Mouse (Mus musculus) stomach, embryonic 15.5 days (tissue): ENCODE measurements around the gene Gm37240. TPM values are rescaled to one million over a fixed set of nuclear protein-coding genes. Genes with fewer than 3 reads are reported as not detected.
"Not testable (repeated sequence)": the region's sequence is repeated elsewhere in the genome, so short reads cannot be mapped to it uniquely, and the experiment has no call there.

Source experiments
- ATAC-seq: fragments of 200-750 bp; cut with Nextera tagmentation; 2 replicates; pipeline ENCODE4 v1.8.0; 2017; ENCODE audit warnings: low read depth, moderate number of reproducible peaks, moderate TSS enrichment; ENCODE audit not compliant: insufficient read depth, low FRiP score
- H3K27ac ChIP-seq: fragments of 300-500 bp; sonication (generic); 2 replicates; pipeline ENCODE4 v1.5.1; 2015; ENCODE audit warnings: mild to moderate bottlenecking, inconsistent platforms
- H3K27me3 ChIP-seq: fragments of 300-500 bp; sonication (generic); replicated peaks from 2 replicates; pipeline ENCODE4 v1.6.1; 2015; ENCODE audit warnings: inconsistent platforms
- H3K36me3 ChIP-seq: fragments of 300-500 bp; sonication (generic); 2 replicates; pipeline ENCODE4 v1.6.1; 2015; ENCODE audit warnings: inconsistent platforms
- H3K4me1 ChIP-seq: fragments of 300-500 bp; sonication (generic); 2 replicates; pipeline ENCODE4 v1.6.1; 2015; ENCODE audit warnings: inconsistent platforms
- H3K4me2 ChIP-seq: fragments of 300-500 bp; sonication (generic); 2 replicates; pipeline ENCODE4 v1.6.1; 2015; ENCODE audit warnings: mild to moderate bottlenecking, inconsistent platforms
- H3K4me3 ChIP-seq: fragments of 300-500 bp; sonication (generic); replicated peaks from 2 replicates; pipeline ENCODE4 v1.5.1; 2015; ENCODE audit warnings: inconsistent platforms
- H3K9ac ChIP-seq: fragments of 300-500 bp; sonication (generic); 2 replicates; pipeline ENCODE4 v1.6.1; 2015; ENCODE audit warnings: inconsistent platforms
- H3K9me3 ChIP-seq: fragments of 300-500 bp; sonication (generic); 2 replicates; pipeline ENCODE4 v1.6.1; 2016; ENCODE audit warnings: inconsistent platforms
- whole genome bisulfite sequencing: fragments of 180-500 bp; shearing (Covaris S2); methylation state at CpG from one replicate; pipeline ENCODE4 v1.1.7; 2015; 5-methylcytosine and 5-hydroxymethylcytosine counted together
- polyA plus RNA-seq: library from polyadenylated mRNA; unstranded; fragments of >200 nt; fragmentation: Nextera tagmentation; extraction: Ambion mirVana; gene quantifications from 2 replicates; pipeline ENCODE4 v1.2.1, GENCODE M21; 2015

Gm37240 gene
- polyA plus RNA-seq, 1 experiment from 2014 or later: 8.6 TPM

DNA sequence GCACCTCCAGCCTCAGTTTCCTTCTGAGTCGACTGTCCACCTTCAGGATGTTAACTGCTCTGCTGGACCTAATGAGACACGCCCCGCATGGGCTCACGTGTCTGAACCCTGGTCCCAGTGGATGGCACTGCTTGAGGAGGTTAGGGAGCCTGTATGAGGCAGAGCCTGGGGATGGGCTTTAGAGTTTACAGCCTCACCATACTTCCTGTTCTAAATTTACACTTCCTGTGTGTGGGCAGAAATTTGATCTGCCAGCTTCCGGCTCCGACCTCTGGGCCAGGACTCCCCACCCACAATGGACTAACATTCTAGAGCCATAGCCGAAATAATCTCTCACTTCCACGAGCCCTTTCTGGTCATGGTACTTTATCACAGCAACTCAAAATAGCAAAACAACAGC is 1340.1 kb downstream of the Gm37240 start:
- Histone ChIP-seq H3K27me3 (no peaks in the 10 kb centered on the region), H3K4me2 (no peak overlapping the region), H3K27ac (no peak overlapping the region), H3K4me3 (no peak overlapping the region), H3K4me1 (no peaks in the 10 kb centered on the region), H3K9ac (no peak overlapping the region), H3K36me3 (no peaks in the 10 kb centered on the region), H3K9me3 (no peaks in the 10 kb centered on the region)
- ATAC-seq: no peak
- WGBS: 69% methylated on average over 8 of the region's 8 CpGs

- H3K4me3 ChIP-seq, H3K36me3 ChIP-seq, H3K9me3 ChIP-seq, H3K4me1 ChIP-seq, H3K27ac ChIP-seq, H3K27me3 ChIP-seq, H3K9ac ChIP-seq, ATAC-seq, H3K4me2 ChIP-seq: not testable (repeated sequence)
- WGBS: 17% methylated on average over 3 of the region's 3 CpGs
These were observed 1344.9 kb downstream of the Gm37240 start for GRCm38 (mm10) chr3:84542450-84542849.

GRCm38 (mm10) chr3:84541881-84542280 is 1345.4 kb downstream of the Gm37240 start:
- 75% methylated on average over 1 of the region's 1 CpGs for WGBS
- Histone ChIP-seq H3K9me3 (no peaks in the 10 kb centered on the region), H3K4me1 (no peaks in the 10 kb centered on the region), H3K36me3 (no peaks in the 10 kb centered on the region), H3K27ac (no peak overlapping the region), H3K4me2 (no peak overlapping the region), H3K4me3 (no peak overlapping the region), H3K27me3 (no peaks in the 10 kb centered on the region), H3K9ac (no peak overlapping the region)
- ATAC-seq: no peak

DNA sequence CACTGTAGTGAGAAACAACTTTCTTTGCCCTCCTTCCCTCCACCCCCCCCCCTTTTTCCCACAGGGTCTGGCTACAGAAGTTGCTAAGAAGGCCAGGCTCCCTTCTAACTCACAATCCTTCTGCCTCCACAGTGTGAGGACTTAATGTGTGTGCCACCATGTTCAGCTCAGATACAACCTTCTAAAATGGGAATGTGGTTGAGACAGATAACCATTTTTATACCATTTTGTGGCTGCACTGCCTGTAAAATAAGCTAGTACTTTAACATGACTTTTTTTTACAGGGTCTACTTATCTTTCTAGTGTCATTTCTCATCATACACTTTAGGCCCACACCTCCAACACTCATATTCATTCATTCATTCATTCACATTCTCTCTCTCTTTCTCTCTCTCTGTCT is 1346.7 kb downstream of the Gm37240 start:
- Histone ChIP-seq H3K4me3 (no peak overlapping the region), H3K27ac (no peak overlapping the region), H3K4me2 (no peak overlapping the region), H3K27me3 (no peaks in the 10 kb centered on the region), H3K4me1 (no peaks in the 10 kb centered on the region), H3K9me3 (no peaks in the 10 kb centered on the region), H3K9ac (no peak overlapping the region), H3K36me3 (no peaks in the 10 kb centered on the region)
- ATAC-seq: no peak

DNA sequence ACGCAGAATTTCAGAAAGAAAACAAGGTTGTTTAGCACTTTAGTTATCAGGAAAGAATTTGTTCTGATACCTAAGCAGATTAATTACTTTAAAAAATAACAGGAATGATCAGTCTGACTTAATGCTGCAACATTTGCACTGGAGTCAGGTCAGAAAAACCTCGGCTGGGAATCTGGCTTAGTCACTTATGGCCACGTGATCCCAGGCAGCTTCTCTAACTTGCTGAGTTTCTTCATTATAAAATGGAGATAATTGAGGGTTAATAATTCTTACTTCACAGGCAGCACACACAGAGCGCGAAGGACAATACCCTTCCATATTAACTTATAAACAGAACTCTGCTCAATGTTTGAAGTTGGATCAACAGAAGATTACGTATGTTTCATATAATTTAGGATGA is 1350.3 kb downstream of the Gm37240 start:
- Histone ChIP-seq H3K27ac (no peak overlapping the region), H3K4me1 (no peaks in the 10 kb centered on the region), H3K4me2 (no peak overlapping the region), H3K27me3 (no peaks in the 10 kb centered on the region), H3K9ac (no peak overlapping the region), H3K36me3 (no peaks in the 10 kb centered on the region), H3K9me3 (no peaks in the 10 kb centered on the region), H3K4me3 (no peak overlapping the region)
- no peak for ATAC-seq
- 49% methylated on average over 6 of the region's 6 CpGs for WGBS

DNA sequence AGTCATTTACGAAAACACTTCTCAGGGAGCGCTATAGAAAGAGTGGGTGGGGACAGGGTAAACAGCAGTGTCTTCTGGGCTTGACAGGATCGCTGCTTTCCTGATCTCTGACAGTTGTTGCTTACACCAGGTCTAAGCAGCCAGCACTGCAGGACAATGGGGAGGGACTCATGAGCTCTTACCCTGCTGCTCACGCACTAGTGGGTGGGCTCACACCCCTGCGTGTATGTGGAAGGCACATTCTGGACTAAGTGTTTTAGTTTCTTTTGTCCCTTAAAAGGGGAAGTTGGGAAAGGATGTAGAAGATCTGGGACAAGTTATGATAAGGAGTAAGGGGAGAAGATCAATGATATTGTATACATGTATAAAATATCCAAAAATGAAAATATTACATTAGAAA is 1354.1 kb downstream of the Gm37240 start:
- Histone ChIP-seq H3K4me3 (no peak overlapping the region), H3K27ac (no peak overlapping the region), H3K9me3 (no peaks in the 10 kb centered on the region), H3K27me3 (no peaks in the 10 kb centered on the region), H3K9ac (no peak overlapping the region), H3K36me3 (no peaks in the 10 kb centered on the region), H3K4me2 (no peak overlapping the region), H3K4me1 (0 out of 2 replicates have a peak, but pooled peaks cover 2% of the 10 kb centered on the region)
- ATAC-seq: no peak
- 63% methylated on average over 5 of the region's 5 CpGs for WGBS

DNA sequence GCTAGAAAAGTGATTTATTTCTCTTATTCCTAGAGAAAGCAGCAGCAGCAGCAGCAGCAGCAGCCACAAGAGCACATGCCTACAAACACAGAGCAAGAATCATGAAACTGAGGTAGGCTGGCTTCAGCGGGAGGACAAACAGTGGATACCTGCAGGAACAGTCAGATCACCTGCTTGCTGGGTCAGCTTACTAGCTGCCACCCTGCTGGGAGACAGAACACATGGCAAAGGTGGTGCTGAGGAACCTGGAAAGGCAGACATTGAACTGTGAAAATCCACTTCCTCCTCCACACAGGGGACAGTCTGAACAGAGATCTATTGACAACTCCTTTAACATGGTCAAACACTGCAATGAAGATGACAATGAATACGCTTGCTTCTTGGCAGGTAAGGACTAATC is 1358.3 kb downstream of the Gm37240 start:
- Histone ChIP-seq H3K9me3 (no peaks in the 10 kb centered on the region), H3K27me3 (no peaks in the 10 kb centered on the region), H3K27ac (no peak overlapping the region), H3K9ac (no peak overlapping the region), H3K36me3 (no peaks in the 10 kb centered on the region), H3K4me1 (0 out of 2 replicates have a peak, but pooled peaks cover 2% of the 10 kb centered on the region), H3K4me2 (no peak overlapping the region), H3K4me3 (no peak overlapping the region)
- no peak for ATAC-seq
- WGBS: 79% methylated on average over 2 of the region's 2 CpGs

- Histone ChIP-seq H3K4me1 (0 out of 2 replicates have a peak, but pooled peaks cover 2% of the 10 kb centered on the region), H3K36me3 (no peaks in the 10 kb centered on the region), H3K27me3 (no peaks in the 10 kb centered on the region), H3K4me2 (no peak overlapping the region), H3K9me3 (no peaks in the 10 kb centered on the region), H3K9ac (no peak overlapping the region), H3K4me3 (no peak overlapping the region), H3K27ac (no peak overlapping the region)
- ATAC-seq: no peak
- WGBS: 85% methylated on average over 1 of the region's 1 CpGs
These were observed 1362.4 kb downstream of the Gm37240 start for GRCm38 (mm10) chr3:84524952-84525351.

GRCm38 (mm10) chr3:84516163-84516562 is 1371.2 kb downstream of the Gm37240 start:
- Histone ChIP-seq H3K9me3 (no peaks in the 10 kb centered on the region), H3K27me3 (no peaks in the 10 kb centered on the region), H3K4me2 (no peak overlapping the region), H3K9ac (no peak overlapping the region), H3K36me3 (no peaks in the 10 kb centered on the region), H3K4me3 (no peak overlapping the region), H3K4me1 (no peaks in the 10 kb centered on the region), H3K27ac (no peak overlapping the region)
- no peak for ATAC-seq
- WGBS: 67% methylated on average over 3 of the region's 3 CpGs

DNA sequence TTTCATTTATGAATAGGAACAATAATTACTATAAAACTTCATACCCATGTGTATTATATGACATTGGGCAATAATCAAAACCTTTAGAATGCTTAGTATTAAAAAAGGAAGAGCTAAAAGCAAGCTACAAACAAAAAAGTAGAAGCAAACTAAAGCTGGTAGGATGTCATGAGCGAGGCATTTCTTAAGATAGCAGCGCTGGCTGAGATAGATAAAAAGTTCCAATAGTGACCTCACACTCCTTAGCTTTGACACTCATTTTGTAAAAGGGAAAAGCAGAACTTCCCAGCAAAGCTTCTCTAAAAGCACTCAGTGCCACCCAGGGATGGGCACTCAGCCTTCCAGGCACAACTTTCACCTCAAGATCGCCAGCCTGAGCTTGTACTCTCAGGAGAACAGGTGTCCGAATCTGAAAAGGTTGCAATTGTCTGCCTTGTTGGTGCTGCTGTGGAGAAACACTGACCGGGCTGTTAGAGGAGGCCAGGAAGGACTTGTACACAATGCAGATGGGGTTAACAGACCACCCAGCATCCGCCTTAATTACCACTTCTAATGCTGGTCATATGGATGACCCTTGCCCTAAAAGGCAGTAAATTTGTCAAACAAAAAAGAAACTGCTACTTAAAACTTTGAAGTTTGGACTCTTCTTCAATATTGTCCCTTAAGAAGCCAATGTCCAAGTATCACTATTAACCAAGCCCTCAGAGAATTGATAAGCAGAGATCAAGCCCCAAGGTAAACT is 1374.4 kb downstream of the Gm37240 start:
- Histone ChIP-seq H3K9ac (no peak overlapping the region), H3K27ac (no peak overlapping the region), H3K4me1 (no peaks in the 10 kb centered on the region), H3K27me3 (no peaks in the 10 kb centered on the region), H3K4me2 (no peak overlapping the region), H3K36me3 (no peaks in the 10 kb centered on the region), H3K9me3 (no peaks in the 10 kb centered on the region), H3K4me3 (no peak overlapping the region)
- WGBS: 60% methylated on average over 6 of the region's 6 CpGs
- no peak for ATAC-seq

GRCm38 (mm10) chr3:84505193-84505592 is 1382.1 kb downstream of the Gm37240 start:
- 75% methylated on average over 4 of the region's 4 CpGs for WGBS
- H3K4me1 ChIP-seq: peaks cover 5% of the 10 kb centered on the region; the same call in 1 of the 2 replicates
- no peaks in the 10 kb centered on the region for H3K27me3 ChIP-seq
- H3K4me3 ChIP-seq: no peak overlapping the region
- no peak overlapping the region for H3K9ac ChIP-seq
- H3K36me3 ChIP-seq: peaks cover 4% of the 10 kb centered on the region; the same call in 1 of the 2 replicates
- no peak overlapping the region for H3K4me2 ChIP-seq
- ATAC-seq: no peak
- no peaks in the 10 kb centered on the region for H3K9me3 ChIP-seq
- no peak overlapping the region for H3K27ac ChIP-seq

DNA sequence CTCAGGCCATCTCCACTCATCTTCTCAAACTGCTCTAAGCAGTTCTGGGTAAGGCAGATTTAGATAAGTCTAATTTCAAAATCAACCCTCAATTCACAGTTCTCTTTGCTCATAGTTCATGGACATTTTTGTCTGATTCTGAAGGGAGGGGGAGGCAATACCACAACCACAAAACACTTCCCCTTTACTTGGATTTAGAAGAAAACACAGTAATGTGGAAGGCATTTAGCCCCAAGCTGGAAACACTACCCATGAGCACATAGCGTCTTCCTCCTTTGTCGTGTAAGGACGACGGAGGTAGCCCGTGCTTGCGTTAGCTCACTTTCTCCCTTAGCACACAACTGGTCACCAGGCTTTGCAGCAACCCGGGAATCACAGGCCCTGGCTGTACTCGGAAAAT is 1383.0 kb downstream of the Gm37240 start:
- ATAC-seq: no peak
- H3K9me3 ChIP-seq: no peaks in the 10 kb centered on the region
- H3K4me3 ChIP-seq: no peak overlapping the region
- no peak overlapping the region for H3K27ac ChIP-seq
- H3K27me3 ChIP-seq: no peaks in the 10 kb centered on the region
- H3K4me2 ChIP-seq: no peak overlapping the region
- H3K36me3 ChIP-seq: peaks cover 4% of the 10 kb centered on the region; the same call in 1 of the 2 replicates
- WGBS: 89% methylated on average over 8 of the region's 8 CpGs
- no peak overlapping the region for H3K9ac ChIP-seq
- H3K4me1 ChIP-seq: peaks cover 5% of the 10 kb centered on the region; the same call in 1 of the 2 replicates

DNA sequence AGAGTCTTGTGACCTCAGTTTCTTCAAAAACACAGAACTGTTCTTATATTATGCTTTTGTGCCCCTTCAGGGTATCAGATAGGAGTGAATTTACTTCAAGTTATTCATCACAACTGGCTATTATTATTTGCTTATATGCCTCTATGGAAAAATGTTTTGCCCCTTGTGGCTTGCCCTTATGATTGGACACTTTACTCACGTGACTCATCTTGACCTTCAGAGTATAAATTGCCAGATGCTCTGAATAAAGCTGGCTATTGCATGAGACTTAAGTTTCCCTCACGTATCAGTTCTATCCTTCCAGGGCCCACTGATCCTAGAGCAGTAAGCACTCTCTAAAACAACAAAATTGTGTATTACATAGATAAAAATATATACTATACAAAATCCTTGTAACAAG is 1385.2 kb downstream of the Gm37240 start:
- 82% methylated on average over 2 of the region's 2 CpGs for WGBS
- no peak overlapping the region for H3K9ac ChIP-seq

More for the DNA sequence above, 1385.2 kb downstream of the Gm37240 start:
- peaks cover 6% of the 10 kb centered on the region; the same call in 1 of the 2 replicates for H3K36me3 ChIP-seq
- no peak overlapping the region for H3K27ac ChIP-seq
- no peaks in the 10 kb centered on the region for H3K9me3 ChIP-seq
- peaks cover 5% of the 10 kb centered on the region; the same call in 1 of the 2 replicates for H3K4me1 ChIP-seq
- H3K4me2 ChIP-seq: no peak overlapping the region
- ATAC-seq: no peak
- no peak overlapping the region for H3K4me3 ChIP-seq
- no peaks in the 10 kb centered on the region for H3K27me3 ChIP-seq
